8 mouse cellular contexts compared by ENCODE assay signal in genomic region chr8:119272891-119273290, GRCm38 (mm10).
"Had no signal": no experiment of that assay in that cellular context is flagged by ENCODE, and none has a peak within 500 bp of the region (broad histone marks: within the 10 kb centered on the region; RNA-seq: fewer than 3 reads in every experiment).

No protein-coding gene starts in this region.

- ATAC-seq: midbrain, embryonic 16.5 days had no signal

- DNase-seq: kidney, adult 9 months; kidney, postnatal 10 days; kidney, postnatal 4 days; lung, adult 2 months; lung, postnatal 14 days; right cerebral cortex, postnatal 14 days; thymus, postnatal 36 days had no signal
